Mouse (Mus musculus) right cerebral cortex, postnatal 14 days (tissue): Measurements from ENCODE around the gene Snx18.

Source experiments
- DNase-seq: peaks from one replicate; pipeline ENCODE4 v3.0.0; 2022

The Snx18 gene

DNA sequence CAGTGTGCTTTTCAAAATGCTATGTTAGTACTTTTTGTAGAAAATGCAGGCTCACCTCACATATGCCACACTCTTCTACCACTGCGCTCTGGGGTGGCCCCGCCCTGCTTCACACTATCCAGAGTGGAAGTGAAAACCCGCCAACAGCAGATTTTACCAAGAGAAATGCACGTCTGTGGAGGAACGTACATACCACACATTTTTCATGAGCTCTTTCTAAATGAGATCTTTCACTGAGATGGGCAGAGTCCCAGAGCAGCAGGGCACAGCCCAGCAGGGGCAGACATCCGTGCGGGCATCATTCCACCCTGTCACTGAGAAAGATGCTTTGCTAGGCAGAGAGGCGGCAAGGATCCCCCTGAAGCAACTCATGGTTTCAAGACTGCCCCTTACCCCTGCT lies 22.4 kb downstream of the Snx18 start:
- DNase-seq, result no peak

DNA sequence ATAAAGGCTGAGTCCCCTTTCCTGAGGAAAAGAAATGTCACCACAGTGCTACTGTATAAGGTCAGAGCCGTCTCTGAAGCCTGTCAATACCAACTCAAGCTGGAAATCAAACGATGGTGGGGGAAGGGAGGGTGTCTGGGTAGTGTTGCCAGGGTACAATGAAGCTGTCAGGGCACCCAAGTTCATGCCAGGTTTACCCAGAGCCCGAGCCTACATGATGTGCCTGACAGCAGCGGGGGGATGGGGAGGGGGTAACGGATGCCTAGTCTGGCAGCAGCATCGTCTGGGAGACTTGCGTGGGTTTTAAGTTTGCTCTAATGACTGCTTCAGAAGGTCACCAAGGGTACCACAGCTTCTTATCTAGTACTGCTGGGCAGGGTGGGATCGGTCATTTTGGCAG lies 23.1 kb downstream of the Snx18 start:
- DNase-seq, result no peak

DNA sequence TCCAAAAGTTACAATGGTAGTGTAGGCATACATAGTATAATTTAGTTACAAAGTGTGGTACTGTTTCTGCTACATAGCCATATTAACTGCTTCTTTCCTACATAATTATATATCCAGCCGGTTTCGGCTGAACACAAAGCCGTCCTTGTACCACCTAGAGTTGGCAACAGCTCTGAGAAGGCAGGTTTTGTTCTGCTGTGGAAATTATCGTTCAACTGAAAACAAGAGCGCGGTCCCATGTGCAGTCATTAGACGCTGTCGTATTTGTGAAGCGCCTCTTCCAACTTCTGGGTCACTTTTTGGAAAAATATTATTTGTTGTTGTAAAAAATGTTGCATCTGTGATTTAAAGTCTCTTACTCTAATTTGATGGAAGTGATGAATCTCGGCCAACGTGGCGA lies 24.0 kb downstream of the Snx18 start:
- no peak for DNase-seq

DNA sequence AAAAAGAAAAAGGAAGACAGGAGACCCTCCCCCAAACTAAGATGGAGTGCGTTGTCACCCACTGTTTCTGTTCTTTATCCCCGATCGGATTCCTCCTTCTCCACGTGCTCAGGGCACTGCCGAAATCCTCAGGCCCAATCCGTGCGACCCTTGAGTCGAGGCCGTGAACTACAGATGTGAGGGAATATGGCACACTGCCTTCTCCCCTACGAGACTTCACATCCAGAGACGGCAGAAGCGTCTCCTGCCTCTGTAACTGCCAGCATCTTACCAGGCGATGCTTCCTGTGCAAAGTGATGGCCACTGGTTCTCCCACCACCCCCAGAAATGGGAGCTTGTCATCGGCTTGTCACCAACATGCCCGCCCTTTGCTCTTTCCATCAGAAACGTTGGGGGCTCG lies 24.7 kb downstream of the Snx18 start:
- no peak for DNase-seq

DNA sequence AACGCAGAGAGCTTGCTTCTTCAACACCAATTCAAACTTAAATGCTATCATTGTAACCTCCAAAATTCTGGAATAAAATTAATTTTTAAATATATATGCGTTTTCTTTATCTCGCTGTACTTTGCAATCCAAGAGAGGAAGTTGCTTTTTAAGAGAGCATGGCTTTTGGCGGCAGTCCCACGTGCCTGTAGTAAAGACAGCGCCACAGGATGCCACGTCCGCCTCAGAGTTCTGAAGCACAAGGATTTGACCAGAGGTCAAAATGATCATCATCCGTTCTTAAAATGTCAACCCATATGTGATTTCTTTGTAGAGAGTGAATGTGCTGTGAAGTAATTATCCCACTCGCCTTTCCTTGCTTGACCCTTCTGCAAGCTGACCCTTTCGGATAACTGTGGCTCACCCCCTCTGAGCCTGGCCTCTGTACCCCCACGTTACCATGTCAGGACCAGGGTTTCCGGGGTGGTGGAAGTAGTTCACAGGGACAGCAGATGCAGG lies 25.6 kb downstream of the Snx18 start:
- DNase-seq, result no peak

DNA sequence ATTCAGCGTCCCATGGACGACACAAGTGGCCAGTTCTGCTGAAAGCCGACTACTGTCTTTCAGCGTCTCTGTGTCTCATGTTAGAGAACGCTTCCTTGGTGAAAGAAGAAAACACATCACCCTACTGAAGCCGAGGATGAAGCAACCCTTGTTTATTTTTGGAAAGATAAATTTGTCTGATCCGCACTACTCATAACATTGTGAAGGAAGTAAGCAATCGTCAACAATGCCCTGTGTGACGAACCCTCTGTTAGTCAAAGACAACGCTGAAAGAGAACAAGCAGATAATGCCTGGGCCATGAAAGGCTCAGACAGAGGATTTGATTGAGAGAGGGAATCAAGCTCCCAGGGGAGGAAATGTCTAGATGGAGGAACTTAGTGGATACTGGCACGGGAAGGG lies 27.0 kb downstream of the Snx18 start:
- DNase-seq, result no peak

DNA sequence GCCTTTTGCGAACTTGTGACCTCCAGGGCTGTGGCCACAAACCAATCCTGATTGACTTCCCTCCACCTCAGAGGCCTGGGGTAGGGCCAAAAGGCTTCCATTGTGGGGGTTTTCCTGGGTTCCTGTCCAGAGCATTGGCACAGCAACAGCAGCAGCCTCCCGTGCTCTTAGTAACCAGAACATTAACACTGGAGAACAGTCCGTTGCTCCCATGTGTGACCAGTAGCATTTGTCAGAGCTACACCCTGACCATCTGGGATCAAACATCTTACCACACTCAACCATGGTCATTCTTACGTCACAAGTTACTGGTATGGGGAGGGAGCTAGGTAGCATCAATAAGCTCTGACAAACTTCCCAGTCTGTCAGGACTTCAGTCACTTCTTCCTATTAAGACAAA lies 28.1 kb downstream of the Snx18 start:
- no peak for DNase-seq

DNA sequence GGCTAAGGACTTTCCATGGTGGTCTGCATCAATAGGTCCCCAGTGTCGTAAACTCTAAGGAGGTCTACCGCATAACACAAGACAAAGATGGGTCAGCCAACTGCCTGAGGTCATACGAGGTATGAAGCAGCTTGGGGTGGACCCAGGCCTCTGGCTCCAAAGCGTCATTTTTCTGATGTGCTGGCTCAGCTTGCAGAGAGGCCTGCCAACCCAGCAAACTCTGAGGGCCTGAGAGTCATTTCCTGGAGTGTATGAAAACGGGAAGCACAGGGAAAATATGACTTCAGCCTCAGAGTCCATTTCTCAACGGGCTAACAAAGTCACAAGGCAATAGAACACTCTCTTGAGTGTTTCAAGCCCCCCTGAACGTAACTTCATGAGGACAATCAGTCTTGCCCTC lies 28.9 kb downstream of the Snx18 start:
- DNase-seq, result no peak

DNA sequence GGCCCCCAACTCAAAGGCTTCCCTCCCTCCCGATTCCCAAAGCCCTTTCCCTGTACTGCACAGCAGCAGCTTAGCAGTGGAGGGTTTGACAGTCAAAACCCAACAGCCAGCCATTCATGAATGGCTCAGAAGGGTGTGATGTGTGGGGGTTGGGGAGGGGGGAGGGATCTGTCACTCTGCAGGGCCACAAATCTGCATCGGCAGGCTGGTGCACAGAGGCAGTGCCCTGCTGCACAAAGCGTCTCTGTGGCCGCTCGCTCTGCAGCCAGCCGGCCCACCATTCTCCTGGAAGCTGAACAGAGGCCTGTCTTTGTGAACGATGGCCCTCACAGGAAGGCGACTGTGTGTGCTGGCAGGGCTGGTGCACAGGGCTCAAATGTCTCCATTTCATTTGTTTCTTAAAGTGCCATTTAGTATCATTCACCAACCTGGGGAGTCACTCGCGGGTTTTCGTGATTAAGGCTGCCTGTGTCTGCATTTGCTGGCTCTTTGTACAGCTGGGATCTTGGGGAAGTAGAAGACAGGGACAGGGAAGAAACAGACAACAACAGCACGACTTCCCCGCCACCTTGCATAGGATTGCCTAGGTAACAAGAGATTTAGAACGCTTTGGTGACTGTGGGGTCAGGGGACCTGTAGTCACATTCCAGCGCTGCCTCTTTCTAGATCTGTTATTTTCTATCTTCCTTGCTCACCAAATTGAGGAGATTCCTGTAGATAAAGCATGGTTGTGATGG lies 31.0 kb downstream of the Snx18 start:
- peak; percentile 51 for DNase-seq

DNA sequence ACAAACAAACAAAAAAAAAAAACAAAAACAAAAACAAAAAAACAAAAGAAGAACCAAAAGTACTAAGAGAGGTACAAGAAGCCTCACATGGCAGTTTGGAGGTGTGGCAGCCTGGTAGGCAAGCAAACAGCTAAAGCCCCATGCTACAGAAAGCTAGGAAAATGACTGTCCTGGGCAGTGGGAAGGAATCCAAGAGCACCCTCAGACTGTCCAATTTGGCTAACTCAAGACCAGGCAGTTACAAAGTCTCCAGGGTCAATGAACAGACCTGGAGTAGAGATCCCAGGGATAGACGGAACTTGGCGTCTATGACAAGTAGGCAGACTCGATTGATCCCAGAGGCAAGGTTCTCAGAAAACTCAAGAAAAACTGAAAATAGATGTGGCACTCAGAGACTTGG lies 32.8 kb downstream of the Snx18 start:
- no peak for DNase-seq

DNA sequence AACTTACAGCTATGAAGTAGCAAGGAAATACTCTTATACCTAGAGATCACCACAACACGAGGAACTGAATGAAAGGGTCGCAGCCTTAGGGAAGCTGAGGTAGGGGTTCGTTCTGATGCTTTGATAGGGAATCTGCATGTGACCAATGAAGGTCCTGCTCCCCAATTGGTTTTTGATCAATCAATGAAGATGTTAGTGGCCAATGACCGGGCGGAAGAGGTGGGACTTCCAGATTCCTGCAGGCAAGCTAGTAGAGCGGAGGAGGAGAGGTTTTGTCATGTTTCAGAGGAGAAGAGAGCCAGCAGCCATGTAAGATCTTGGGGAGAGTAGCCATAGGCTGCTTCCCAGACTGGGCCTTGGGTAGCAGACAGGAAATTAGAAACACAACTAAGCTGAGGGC lies 33.9 kb downstream of the Snx18 start:
- DNase-seq, result no peak

DNA sequence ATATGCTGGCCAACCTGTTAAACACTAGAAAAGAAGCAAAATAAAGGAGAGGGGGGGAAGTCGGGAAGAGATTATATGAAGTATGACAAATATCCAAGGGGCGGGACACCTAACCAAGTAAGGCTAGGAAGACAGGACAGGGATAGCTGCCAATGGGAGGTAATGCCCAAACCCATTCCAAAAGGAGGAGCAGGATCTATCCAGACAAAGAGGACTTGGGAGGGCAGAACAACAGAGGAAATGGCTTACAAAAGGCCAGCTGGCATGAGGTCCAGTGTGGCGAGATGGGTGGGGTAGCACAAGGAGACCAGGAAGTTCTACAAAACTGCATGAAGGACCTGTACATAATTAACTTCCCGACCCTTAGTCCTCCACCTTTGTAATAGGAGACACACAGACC lies 34.8 kb downstream of the Snx18 start:
- no peak for DNase-seq

DNA sequence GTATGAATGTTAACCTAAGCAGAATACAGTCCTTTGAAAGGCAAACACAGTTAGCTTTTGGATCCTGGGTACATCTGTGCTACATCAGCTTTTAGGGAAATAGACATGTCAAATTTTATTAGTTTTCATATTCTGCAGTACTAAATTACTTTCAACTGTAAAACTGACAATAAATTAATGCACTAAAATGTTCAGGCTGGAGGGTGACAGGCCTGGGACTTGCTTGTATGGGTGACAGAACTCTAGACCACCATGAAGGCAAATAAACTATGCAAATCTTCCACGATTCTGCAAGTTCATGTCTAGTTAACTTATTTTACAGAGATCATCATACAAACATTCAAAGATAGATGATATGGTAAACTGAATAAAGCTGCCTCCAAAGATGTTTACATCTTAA lies 36.3 kb downstream of the Snx18 start:
- DNase-seq, result no peak

DNA sequence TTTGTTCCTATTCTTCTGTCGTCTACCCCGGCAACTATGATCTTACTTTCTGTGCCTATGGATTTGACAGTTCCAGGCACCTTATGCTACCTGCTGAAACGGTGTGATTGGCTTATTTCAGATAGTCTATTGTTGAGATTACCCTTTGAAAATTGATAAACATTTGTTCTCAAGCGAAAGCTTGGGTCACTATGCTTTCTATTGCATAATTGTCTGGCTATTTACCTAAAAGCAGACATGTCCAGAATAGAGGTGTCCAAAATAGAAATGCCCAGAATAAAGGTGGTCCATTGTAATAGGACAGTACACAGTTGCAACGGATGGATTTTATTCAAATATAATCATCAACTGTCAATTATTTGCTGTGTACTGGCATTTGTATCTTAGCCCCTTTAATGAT lies 36.9 kb downstream of the Snx18 start:
- no peak for DNase-seq

DNA sequence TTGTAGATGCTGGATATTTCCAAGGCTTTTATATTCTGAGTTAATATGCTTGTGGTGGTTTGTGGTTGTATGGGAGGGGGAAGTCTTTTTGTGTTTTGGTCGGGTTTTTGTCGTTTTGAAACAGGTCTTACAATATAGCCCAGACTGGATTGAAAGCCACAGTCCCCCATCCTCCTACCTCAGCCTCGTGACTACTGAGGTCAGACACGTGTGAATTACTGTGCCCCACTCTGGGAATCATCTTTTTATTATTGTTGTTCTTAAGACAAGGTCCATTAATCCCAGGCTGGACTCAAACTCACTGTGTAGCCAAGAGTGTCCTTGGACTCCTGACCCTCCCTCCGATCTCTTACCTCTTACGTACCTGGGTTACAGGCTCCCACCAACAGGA lies 38.0 kb downstream of the Snx18 start:
- DNase-seq, result no peak

DNA sequence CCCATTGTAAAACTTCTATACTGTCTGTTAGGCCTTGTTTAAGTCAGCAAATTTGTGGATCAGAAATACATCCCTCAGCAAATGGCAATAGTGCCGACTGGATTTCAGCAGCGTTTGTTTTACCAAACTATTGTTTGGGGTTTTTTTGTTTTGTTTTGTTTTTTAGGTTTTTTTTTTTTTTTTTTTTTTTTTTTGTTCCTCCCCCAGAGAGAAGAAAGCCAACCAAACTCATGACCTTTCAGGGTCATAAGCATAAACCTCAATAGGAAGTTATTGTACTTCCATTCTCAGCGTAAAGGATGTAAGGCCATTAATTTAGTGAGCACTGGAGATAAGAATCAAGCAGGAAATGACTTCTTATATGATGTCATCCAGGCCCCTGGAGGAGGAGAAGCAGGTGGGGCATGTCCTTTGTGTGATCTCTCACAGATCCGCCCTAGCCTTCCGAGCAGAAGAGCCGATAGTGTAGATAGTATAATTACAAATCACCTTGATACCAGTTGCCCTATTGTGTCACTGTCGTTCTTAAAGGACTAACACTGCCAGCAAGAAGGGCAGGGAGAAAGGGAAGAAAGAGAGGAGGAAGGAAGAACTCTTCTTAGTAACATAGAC lies 38.5 kb downstream of the Snx18 start:
- DNase-seq, result no peak

DNA sequence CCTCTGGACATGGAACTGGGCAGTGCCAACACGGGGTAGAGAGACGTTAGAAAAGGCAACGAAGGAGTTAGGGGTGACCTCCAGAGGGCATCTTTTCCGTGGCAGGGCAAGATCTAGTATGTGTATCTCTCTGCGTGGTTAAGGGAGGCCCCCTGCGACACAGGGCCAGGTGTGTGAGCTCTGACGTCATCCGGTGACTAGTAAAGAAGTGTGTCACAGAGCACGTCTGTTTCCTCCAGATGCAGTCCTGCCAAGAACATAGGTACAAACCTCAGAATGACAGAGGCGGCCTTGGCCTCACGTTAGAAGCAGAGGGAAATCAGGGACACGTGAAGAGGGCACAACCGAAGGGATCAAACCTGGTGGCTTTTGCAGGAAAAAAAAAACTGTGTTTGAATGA lies 44.1 kb downstream of the Snx18 start:
- no peak for DNase-seq

DNA sequence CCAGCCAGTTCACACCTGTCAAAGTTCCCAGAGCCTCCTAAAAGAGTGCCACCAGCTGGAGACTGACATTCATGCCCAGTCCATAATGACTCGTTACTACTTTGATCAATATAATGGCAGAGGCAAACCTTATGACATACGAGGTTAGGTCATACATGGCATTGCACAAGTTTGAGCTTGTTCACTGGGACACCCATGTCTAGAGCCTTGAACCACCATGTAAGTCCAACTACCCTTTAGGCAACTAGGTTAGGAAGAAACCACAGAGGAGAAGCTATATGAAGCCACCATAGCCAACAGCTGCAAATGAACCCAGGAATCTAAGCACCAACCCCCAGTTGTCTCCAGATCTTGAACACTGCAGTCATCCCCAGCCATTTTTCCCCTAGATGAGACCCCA lies 45.0 kb downstream of the Snx18 start:
- no peak for DNase-seq

DNA sequence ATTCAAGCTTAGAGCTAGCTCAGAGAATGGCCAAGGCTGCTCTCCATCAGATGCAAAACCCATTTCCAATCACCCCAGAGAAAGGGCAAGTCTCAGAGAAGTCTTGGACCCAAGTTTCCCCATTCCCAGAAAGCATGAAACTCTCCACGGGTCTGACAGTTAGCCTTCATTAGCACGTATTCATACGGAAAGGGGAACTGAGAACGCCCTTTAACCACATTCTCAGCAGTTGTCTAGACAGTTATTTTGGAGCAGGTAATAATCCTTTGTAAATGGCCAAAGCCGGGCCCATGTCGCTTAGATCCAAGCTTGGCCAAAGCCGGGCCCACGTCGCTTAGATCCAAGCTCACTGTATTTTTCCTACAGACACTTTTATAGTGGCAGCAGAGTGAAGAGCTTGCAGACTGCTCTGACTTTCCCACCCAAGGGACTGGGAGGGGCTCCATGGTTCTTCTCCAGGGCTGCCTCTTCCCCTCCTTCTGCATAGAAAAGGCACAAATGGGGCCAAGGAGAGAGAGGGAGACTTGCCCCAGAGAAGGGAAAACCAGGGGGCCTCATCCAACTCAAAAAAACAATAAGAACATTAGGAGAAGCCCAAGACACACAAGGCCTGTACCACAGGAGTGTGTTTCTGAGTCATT lies 46.2 kb downstream of the Snx18 start:
- no peak for DNase-seq

DNA sequence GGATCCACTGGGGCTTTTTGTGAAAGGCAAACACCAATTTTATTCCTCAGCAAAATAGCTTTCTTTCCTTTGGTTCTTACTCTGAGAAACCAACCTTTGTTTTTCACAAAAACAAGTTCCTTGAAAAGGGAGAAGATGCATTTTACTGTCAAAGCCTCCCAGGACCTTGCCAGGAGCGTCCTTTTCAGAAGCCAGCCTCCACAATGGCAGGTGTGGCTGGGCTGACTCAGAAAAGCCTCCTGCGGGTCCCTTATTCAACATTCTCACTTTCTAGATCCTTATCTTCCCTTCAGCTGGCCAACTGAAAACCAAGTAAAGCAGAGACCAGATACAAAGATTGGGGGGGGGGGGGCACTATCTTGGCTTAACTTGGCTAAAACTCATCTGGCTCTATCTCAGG lies 48.8 kb downstream of the Snx18 start:
- DNase-seq, result no peak

DNA sequence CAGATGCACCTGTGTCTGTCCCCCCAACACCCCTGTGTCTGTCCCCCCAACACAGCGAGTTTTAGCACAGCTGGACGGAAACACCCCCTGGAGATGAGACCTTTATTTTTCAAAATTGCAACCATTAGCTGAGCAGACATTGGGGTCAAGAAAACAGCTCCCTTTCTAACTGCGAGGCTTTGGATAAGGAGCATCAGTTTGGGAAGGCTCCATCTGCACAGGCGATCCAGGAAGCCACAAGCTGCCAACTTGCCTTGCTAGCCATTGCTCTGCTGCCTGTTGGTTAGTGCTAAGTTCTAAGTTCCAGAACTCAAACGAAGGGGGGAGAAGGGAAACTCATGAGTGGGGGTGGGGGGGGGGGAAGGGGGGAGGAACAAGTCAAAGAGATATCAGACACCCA lies 51.4 kb downstream of the Snx18 start:
- no peak for DNase-seq

DNA sequence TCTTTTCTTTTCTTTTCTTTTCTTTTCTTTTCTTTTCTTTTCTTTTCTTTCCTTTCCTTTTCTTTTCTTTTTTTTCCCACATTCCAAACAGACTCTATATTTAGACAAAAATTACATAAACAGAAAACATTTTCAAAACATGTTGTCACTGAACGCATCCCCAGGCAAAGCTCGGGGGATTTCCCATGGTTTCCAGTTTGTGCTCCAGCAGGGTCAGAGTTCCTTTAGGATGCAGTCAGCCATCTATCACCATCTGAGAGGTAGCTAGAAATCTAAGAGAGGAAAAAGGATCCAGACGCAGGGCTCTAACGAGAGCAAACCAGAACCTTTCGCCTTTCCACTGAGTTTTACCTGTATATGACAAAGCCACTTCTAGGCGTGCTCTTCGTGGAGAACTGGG lies 52.0 kb downstream of the Snx18 start:
- DNase-seq, result no peak

DNA sequence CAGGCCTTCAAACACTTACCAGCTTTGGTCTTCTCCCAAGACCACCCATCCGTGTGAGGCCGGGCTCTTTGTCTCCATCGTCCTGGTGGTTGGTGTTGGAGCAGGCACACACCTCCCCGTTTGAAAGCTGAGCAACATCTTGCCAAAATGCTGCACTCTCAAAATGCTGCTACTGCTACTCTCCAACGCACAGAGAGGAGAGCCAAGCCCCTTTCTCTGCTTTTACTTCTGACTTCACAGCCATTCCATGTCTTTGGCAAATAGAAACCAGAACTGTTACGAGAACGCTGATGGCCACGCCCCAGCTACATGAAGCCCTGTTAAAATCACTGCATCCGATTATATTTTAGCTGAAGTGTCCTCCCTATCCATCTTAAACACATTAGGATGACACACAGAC lies 58.7 kb downstream of the Snx18 start:
- no peak for DNase-seq

DNA sequence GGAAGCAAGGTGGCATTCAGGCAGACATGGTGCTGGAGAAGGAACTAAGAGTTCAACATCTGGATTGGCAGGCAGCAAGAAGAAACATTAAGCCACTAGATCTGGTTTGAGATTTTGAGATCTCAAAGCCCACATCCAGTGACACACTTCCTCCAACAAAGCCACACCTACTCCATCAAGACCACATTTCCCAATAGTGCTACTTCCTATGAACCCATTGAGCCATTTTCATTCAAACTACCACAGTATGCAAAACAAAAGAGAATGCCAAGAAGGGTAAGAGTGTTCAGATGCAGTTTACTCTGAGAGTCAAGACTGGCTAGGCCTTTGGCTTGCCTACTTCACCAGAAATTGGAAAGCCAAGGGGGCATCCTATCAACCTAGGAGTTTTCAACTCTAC lies 61.8 kb downstream of the Snx18 start:
- no peak for DNase-seq

DNA sequence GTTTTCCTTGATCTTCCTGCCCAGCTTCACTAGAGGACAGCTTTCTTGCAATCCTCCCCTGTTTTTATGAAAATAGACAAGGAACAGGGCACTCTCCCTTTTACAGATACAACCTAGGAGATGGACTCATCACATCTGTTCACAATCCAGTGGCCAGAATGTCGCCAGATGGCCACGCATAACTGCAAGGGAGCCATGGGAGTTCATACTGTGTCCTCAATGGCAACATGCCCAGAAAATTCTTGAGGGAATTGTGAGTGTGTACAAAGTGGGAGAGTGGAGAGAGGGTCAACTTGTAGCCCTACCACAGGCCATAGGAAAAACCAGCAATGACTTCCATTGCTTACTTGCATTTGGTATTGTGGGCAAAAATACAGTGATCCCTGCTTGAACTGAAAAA lies 63.1 kb downstream of the Snx18 start:
- no peak for DNase-seq
